Comparison of ENCODE assay signal across 22 mouse cellular contexts in the genomic region with DNA sequence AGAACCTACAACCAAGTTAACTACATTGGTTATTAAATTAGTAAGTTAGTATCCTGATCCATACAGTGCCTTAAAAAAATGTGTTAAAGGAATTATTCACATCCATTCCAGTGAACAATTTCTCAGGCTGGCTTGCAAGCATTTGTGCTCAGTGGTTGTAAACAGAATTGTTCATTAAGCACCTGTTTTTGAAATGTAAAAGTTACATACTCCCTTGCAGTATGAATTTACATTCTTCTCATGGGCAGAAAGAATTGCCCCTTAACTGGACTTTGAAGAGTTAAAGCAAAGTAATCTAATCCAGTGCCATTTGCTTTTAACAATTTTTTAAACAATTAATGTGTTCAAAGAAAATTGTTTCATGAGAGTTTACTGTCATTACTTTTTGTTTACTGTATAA. TPM values are rescaled to one million over a fixed set of nuclear protein-coding genes. Genes with fewer than 3 reads are reported as not detected.
A peak's percentile ranks its signal among the peaks of the same experiment; 100 is the strongest.
DNase-seq lines count a peak whose midpoint lies in the region; ATAC-seq lines count a peak whose summit lies in the region.
"Had no signal": no experiment of that assay in that cellular context is flagged by ENCODE, and none has a peak within 500 bp of the region (broad histone marks: within the 10 kb centered on the region; RNA-seq: fewer than 3 reads in every experiment).

No protein-coding gene starts in this region.

- H3K4me2 ChIP-seq in limb, embryonic 11.5 days (ENCODE audit: low read depth, severe bottlenecking) = no peak overlapping the region
- no peak overlapping the region for H3K4me2 ChIP-seq in midbrain, embryonic 14.5 days (ENCODE audit: low read length)
- no peak overlapping the region for H3K4me2 ChIP-seq in midbrain, embryonic 16.5 days (ENCODE audit: low read length)
- H3K4me2 ChIP-seq: embryonic facial prominence, embryonic 12.5 days; forebrain, embryonic 12.5 days had no signal

- H3K27me3 ChIP-seq in limb, embryonic 11.5 days (ENCODE audit: control insufficient read depth, insufficient read depth, low read length) = peaks cover 85% of the 10 kb centered on the region
- H3K27me3 ChIP-seq in limb, embryonic 10.5 days (ENCODE audit: low read depth, poor library complexity, severe bottlenecking) = peaks cover 95% of the 10 kb centered on the region
- H3K27me3 ChIP-seq in midbrain, embryonic 14.5 days (ENCODE audit: control insufficient read depth, insufficient read depth, low read length) = peaks cover 91% of the 10 kb centered on the region
- peaks cover 74% of the 10 kb centered on the region for H3K27me3 ChIP-seq in midbrain, embryonic 16.5 days (ENCODE audit: control insufficient read depth, insufficient read depth, low read depth, low read length)

- H3K9ac ChIP-seq in limb, embryonic 11.5 days (ENCODE audit: low read length) = no peak overlapping the region
- no peak overlapping the region for H3K9ac ChIP-seq in midbrain, embryonic 14.5 days (replicated peaks; ENCODE audit: low read length)
- no peak overlapping the region for H3K9ac ChIP-seq in midbrain, embryonic 16.5 days (ENCODE audit: low read depth, low read length)
- H3K9ac ChIP-seq: embryonic facial prominence, embryonic 12.5 days; forebrain, embryonic 12.5 days had no signal

- H3K9me3 ChIP-seq in limb, embryonic 11.5 days (ENCODE audit: control insufficient read depth, low read length) = no peaks in the 10 kb centered on the region
- H3K9me3 ChIP-seq in limb, embryonic 10.5 days (replicated peaks) = no peaks in the 10 kb centered on the region
- peaks cover 6% of the 10 kb centered on the region; the same call in 1 of the 2 replicates for H3K9me3 ChIP-seq in midbrain, embryonic 14.5 days (ENCODE audit: control insufficient read depth, low read length)
- H3K9me3 ChIP-seq in midbrain, embryonic 16.5 days (replicated peaks; ENCODE audit: control insufficient read depth, low read length, poor library complexity, severe bottlenecking) = no peaks in the 10 kb centered on the region
- H3K9me3 ChIP-seq: embryonic facial prominence, embryonic 10.5 days; embryonic facial prominence, embryonic 12.5 days; forebrain, embryonic 12.5 days had no signal

- 0 out of 2 replicates have a peak, but pooled peaks cover 2% of the 10 kb centered on the region for H3K4me1 ChIP-seq in limb, embryonic 11.5 days (ENCODE audit: control insufficient read depth, insufficient read depth, low read length)
- peaks cover 20% of the 10 kb centered on the region for H3K4me1 ChIP-seq in limb, embryonic 10.5 days
- no peaks in the 10 kb centered on the region for H3K4me1 ChIP-seq in midbrain, embryonic 14.5 days (ENCODE audit: control insufficient read depth, insufficient read depth, low read length)
- H3K4me1 ChIP-seq in midbrain, embryonic 16.5 days (ENCODE audit: control insufficient read depth, insufficient read depth, low read length) = no peaks in the 10 kb centered on the region

- H3K27ac ChIP-seq in limb, embryonic 11.5 days (replicated peaks; ENCODE audit: low read depth, low read length) = no peak overlapping the region
- no peak overlapping the region for H3K27ac ChIP-seq in limb, embryonic 10.5 days
- H3K27ac ChIP-seq in midbrain, embryonic 14.5 days (replicated peaks; ENCODE audit: low read depth, low read length) = no peak overlapping the region
- no peak overlapping the region for H3K27ac ChIP-seq in midbrain, embryonic 16.5 days (ENCODE audit: low read length)
- H3K27ac ChIP-seq: embryonic facial prominence, embryonic 10.5 days; embryonic facial prominence, embryonic 12.5 days; forebrain, embryonic 12.5 days had no signal

- no peak for ATAC-seq in limb, embryonic 11.5 days (ENCODE audit: insufficient number of reproducible peaks, low FRiP score, low TSS enrichment, low read depth)
- ATAC-seq in midbrain, embryonic 14.5 days (ENCODE audit: low FRiP score, low TSS enrichment) = no peak
- ATAC-seq in midbrain, embryonic 16.5 days = no peak
- ATAC-seq: forebrain, embryonic 14.5 days; forebrain, embryonic 16.5 days had no signal

- peak; percentile 19 for DNase-seq in limb, embryonic 11.5 days (ENCODE audit: low spot score)
- no peak for DNase-seq in limb, embryonic 10.5 days (ENCODE audit: low spot score)
- peak; percentile 11 for DNase-seq in midbrain, embryonic 14.5 days
- DNase-seq in retina, embryonic 14.5 days (ENCODE audit: low spot score) = peak; percentile 22
- DNase-seq in retina, postnatal 1 day = no peak
- no peak for DNase-seq in heart, postnatal 10 days
- DNase-seq: adrenal gland, adult 2 months; adrenal gland, postnatal 10 days; adrenal gland, postnatal 25 days; cerebellum, adult 11-12 months; cerebellum, adult 2 months; cerebellum, adult 9-10 months; cerebellum, postnatal 25 days had no signal

- H3K36me3 ChIP-seq in limb, embryonic 11.5 days (ENCODE audit: control insufficient read depth, insufficient read depth, low read length) = no peaks in the 10 kb centered on the region
- H3K36me3 ChIP-seq in limb, embryonic 10.5 days = no peaks in the 10 kb centered on the region
- no peaks in the 10 kb centered on the region for H3K36me3 ChIP-seq in midbrain, embryonic 14.5 days (ENCODE audit: control insufficient read depth, insufficient read depth, low read length)
- H3K36me3 ChIP-seq in midbrain, embryonic 16.5 days (ENCODE audit: control insufficient read depth, insufficient read depth, low read length) = no peaks in the 10 kb centered on the region
- H3K36me3 ChIP-seq: embryonic facial prominence, embryonic 10.5 days; embryonic facial prominence, embryonic 12.5 days; forebrain, embryonic 12.5 days had no signal

- no peak overlapping the region for H3K4me3 ChIP-seq in limb, embryonic 11.5 days (ENCODE audit: low read depth, low read length)
- H3K4me3 ChIP-seq in limb, embryonic 10.5 days = no peak overlapping the region
- no peak overlapping the region for H3K4me3 ChIP-seq in midbrain, embryonic 14.5 days (replicated peaks; ENCODE audit: low read depth, low read length)
- no peak overlapping the region for H3K4me3 ChIP-seq in midbrain, embryonic 16.5 days (ENCODE audit: low read depth, low read length)
- H3K4me3 ChIP-seq: embryonic facial prominence, embryonic 10.5 days; embryonic facial prominence, embryonic 12.5 days; forebrain, embryonic 12.5 days had no signal

- intact Hi-C loops in heart, postnatal 10 days (cut with DNase I) = loop anchor here (10.0 kb wide), 1 partner anchor 286 kb away; the partner anchor contains the start of gene Nkx2-4

RNA-seq across cellular contexts. Expression of gene Pax1, which starts 9.6 kb away (rescaled TPM):
- polyA plus RNA-seq in limb, embryonic 11.5 days (2014; fragmentation: Nextera tagmentation; extraction: Ambion mirVana) = 7.4 and 7.6 TPM in 2 replicates
- polyA plus RNA-seq in limb, embryonic 10.5 days (2016; fragmentation: Nextera tagmentation; extraction: Ambion mirVana) = 2.5 and 10.8 TPM in 2 replicates
- polyA plus RNA-seq in midbrain, embryonic 14.5 days (2014; fragmentation: Nextera tagmentation; extraction: Ambion mirVana) = not detected in 2 replicates
- not detected in 2 replicates for polyA plus RNA-seq in midbrain, embryonic 16.5 days (2015; fragmentation: Nextera tagmentation; extraction: Ambion mirVana)
- not detected for total RNA-seq in heart, postnatal 10 days (2021)
- total RNA-seq: adrenal gland, adult 2 months; adrenal gland, postnatal 10 days; adrenal gland, postnatal 25 days; MEL had no signal
- polyA plus RNA-seq: adrenal gland, adult 2 months; C2C12; cortical plate, adult 2 months; forebrain, embryonic 14.5 days; forebrain, embryonic 16.5 days had no signal

Comparison
In these comparisons a context has a peak if more than half of its experiments do, and no peak if none do; other contexts are left out.
1. DNase-seq: peak in limb, embryonic 11.5 days (single experiment), midbrain, embryonic 14.5 days (single experiment) and retina, embryonic 14.5 days (single experiment); none in limb, embryonic 10.5 days (single experiment), retina, postnatal 1 day (single experiment) and heart, postnatal 10 days (0 of 2).